Mouse (Mus musculus) forebrain, embryonic 15.5 days (tissue): ENCODE data around the gene Myo5a. TPM values are rescaled to one million over a fixed set of nuclear protein-coding genes. Genes with fewer than 3 reads are reported as not detected.
A peak's percentile ranks its signal among the peaks of the same experiment; 100 is the strongest.
"Not testable (repeated sequence)": the region's sequence is repeated elsewhere in the genome, so short reads cannot be mapped to it uniquely, and the experiment has no call there.

Experiments used
- ATAC-seq: fragments of 200-750 bp; cut with Nextera tagmentation; replicated peaks from 2 replicates; pipeline ENCODE4 v1.8.0; 2017; ENCODE audit warnings: mild to moderate bottlenecking, moderate TSS enrichment, moderate library complexity
- H3K27ac ChIP-seq: fragments of 300-500 bp; sonication (generic); replicated peaks from 2 replicates; pipeline ENCODE4 v1.5.1; 2015; ENCODE audit warnings: mild to moderate bottlenecking, inconsistent platforms
- H3K27me3 ChIP-seq: fragments of 300-500 bp; sonication (generic); 2 replicates; pipeline ENCODE4 v1.6.1; 2015; ENCODE audit warnings: inconsistent platforms
- H3K36me3 ChIP-seq: fragments of 300-500 bp; sonication (generic); 2 replicates; pipeline ENCODE4 v1.6.1; 2015; ENCODE audit warnings: mild to moderate bottlenecking, inconsistent platforms
- H3K4me1 ChIP-seq: fragments of 300-500 bp; sonication (generic); 2 replicates; pipeline ENCODE4 v1.6.1; 2015; ENCODE audit warnings: inconsistent platforms
- H3K4me2 ChIP-seq: fragments of 300-500 bp; sonication (generic); replicated peaks from 2 replicates; pipeline ENCODE4 v1.6.1; 2015; ENCODE audit warnings: mild to moderate bottlenecking, inconsistent platforms
- H3K4me3 ChIP-seq: fragments of 300-500 bp; sonication (generic); 2 replicates; pipeline ENCODE4 v1.5.1; 2015; ENCODE audit warnings: mild to moderate bottlenecking, inconsistent platforms
- H3K9ac ChIP-seq: fragments of 300-500 bp; sonication (generic); replicated peaks from 2 replicates; pipeline ENCODE4 v1.6.1; 2015; ENCODE audit warnings: mild to moderate bottlenecking, inconsistent platforms
- H3K9me3 ChIP-seq: fragments of 300-500 bp; sonication (generic); 2 replicates; pipeline ENCODE4 v1.6.1; 2016; ENCODE audit warnings: inconsistent platforms
- WGBS: fragments of 180-500 bp; shearing (Covaris S2); methylation state at CpG from one replicate; pipeline ENCODE4 v1.1.7; 2015; ENCODE audit warnings: mixed read lengths; 5-methylcytosine and 5-hydroxymethylcytosine counted together
- polyA plus RNA-seq: library from polyadenylated mRNA; unstranded; fragments of >200 nt; fragmentation: Nextera tagmentation; extraction: Ambion mirVana; gene quantifications from 2 replicates; pipeline ENCODE4 v1.2.1, GENCODE M21; 2015

The Myo5a gene
- polyA plus RNA-seq, 1 experiment from 2014 or later = 33.5 TPM

- Histone ChIP-seq H3K4me1 (peaks cover 6% of the 10 kb centered on the region), H3K27ac (no peak overlapping the region), H3K9me3 (no peaks in the 10 kb centered on the region), H3K27me3 (no peaks in the 10 kb centered on the region), H3K36me3 (no peaks in the 10 kb centered on the region), H3K4me2 (no peak overlapping the region), H3K4me3 (no peak overlapping the region), H3K9ac (no peak overlapping the region)
- WGBS = 87% methylated on average over 6 of the region's 6 CpGs
- ATAC-seq = no peak
These were observed 172.2 kb downstream of the Myo5a start for GRCm38 (mm10) chr9:75243052-75243451.

GRCm38 (mm10) chr9:75243730-75244406 is 173.1 kb downstream of the Myo5a start:
- Histone ChIP-seq H3K36me3 (no peaks in the 10 kb centered on the region), H3K4me1 (peaks cover 6% of the 10 kb centered on the region), H3K27ac (no peak overlapping the region), H3K9me3 (no peaks in the 10 kb centered on the region), H3K4me2 (no peak overlapping the region), H3K27me3 (no peaks in the 10 kb centered on the region), H3K4me3 (no peak overlapping the region), H3K9ac (no peak overlapping the region)
- peak; percentile 38; the same call in 1 of the 2 replicates for ATAC-seq
- 16% methylated on average over 5 of the region's 5 CpGs for WGBS

GRCm38 (mm10) chr9:75244527-75244926 is 173.7 kb downstream of the Myo5a start:
- Histone ChIP-seq H3K36me3 (no peaks in the 10 kb centered on the region), H3K9me3 (no peaks in the 10 kb centered on the region), H3K4me2 (no peak overlapping the region), H3K27me3 (no peaks in the 10 kb centered on the region), H3K9ac (no peak overlapping the region), H3K4me3 (no peak overlapping the region), H3K27ac (no peak overlapping the region), H3K4me1 (peaks cover 6% of the 10 kb centered on the region)
- WGBS = 89% methylated on average over 4 of the region's 4 CpGs
- no peak for ATAC-seq

GRCm38 (mm10) chr9:75246080-75246930 is 175.5 kb downstream of the Myo5a start:
- H3K4me2 ChIP-seq = no peak overlapping the region
- 91% methylated on average over 13 of the region's 13 CpGs for WGBS
- no peaks in the 10 kb centered on the region for H3K9me3 ChIP-seq
- H3K27ac ChIP-seq = no peak overlapping the region
- no peak overlapping the region for H3K4me3 ChIP-seq
- no peaks in the 10 kb centered on the region for H3K36me3 ChIP-seq
- H3K27me3 ChIP-seq = no peaks in the 10 kb centered on the region
- no peak for ATAC-seq
- peaks cover 6% of the 10 kb centered on the region for H3K4me1 ChIP-seq
- no peak overlapping the region for H3K9ac ChIP-seq

GRCm38 (mm10) chr9:75247870-75248269 is 177.1 kb downstream of the Myo5a start:
- Histone ChIP-seq H3K36me3 (no peaks in the 10 kb centered on the region), H3K9me3 (no peaks in the 10 kb centered on the region), H3K4me2 (no peak overlapping the region), H3K9ac (no peak overlapping the region), H3K4me1 (peaks cover 6% of the 10 kb centered on the region), H3K4me3 (no peak overlapping the region), H3K27me3 (no peaks in the 10 kb centered on the region), H3K27ac (no peak overlapping the region)
- WGBS = 93% methylated on average over 6 of the region's 6 CpGs
- ATAC-seq = no peak

- no peak overlapping the region for H3K9ac ChIP-seq
- H3K4me3 ChIP-seq = no peak overlapping the region
- H3K27ac ChIP-seq = no peak overlapping the region
- H3K4me2 ChIP-seq = no peak overlapping the region
- H3K36me3 ChIP-seq = no peaks in the 10 kb centered on the region
- peaks cover 6% of the 10 kb centered on the region for H3K4me1 ChIP-seq
- ATAC-seq = no peak
- H3K9me3 ChIP-seq = no peaks in the 10 kb centered on the region
- WGBS = 95% methylated on average over 1 of the region's 1 CpGs
- H3K27me3 ChIP-seq = no peaks in the 10 kb centered on the region
These were observed 177.5 kb downstream of the Myo5a start for GRCm38 (mm10) chr9:75248359-75248758.

GRCm38 (mm10) chr9:75248874-75249273 is 178.1 kb downstream of the Myo5a start:
- Histone ChIP-seq H3K36me3 (no peaks in the 10 kb centered on the region), H3K9me3 (no peaks in the 10 kb centered on the region), H3K4me2 (no peak overlapping the region), H3K27ac (no peak overlapping the region), H3K4me3 (no peak overlapping the region), H3K4me1 (peaks cover 4% of the 10 kb centered on the region), H3K27me3 (no peaks in the 10 kb centered on the region), H3K9ac (no peak overlapping the region)
- ATAC-seq = no peak

- H3K4me3 ChIP-seq, H3K27me3 ChIP-seq, H3K36me3 ChIP-seq, H3K9ac ChIP-seq, H3K9me3 ChIP-seq, ATAC-seq, H3K27ac ChIP-seq, H3K4me2 ChIP-seq: not testable (repeated sequence)
- H3K4me1 ChIP-seq = peaks cover 14% of the 10 kb centered on the region; the same call in 1 of the 2 replicates
- 83% methylated on average over 6 of the region's 6 CpGs for WGBS
These were observed 182.3 kb downstream of the Myo5a start for GRCm38 (mm10) chr9:75253158-75253557.

GRCm38 (mm10) chr9:75253766-75254165 is 183.0 kb downstream of the Myo5a start:
- Histone ChIP-seq H3K4me2 (no peak overlapping the region), H3K27me3 (no peaks in the 10 kb centered on the region), H3K4me1 (peaks cover 14% of the 10 kb centered on the region; the same call in 1 of the 2 replicates), H3K9me3 (no peaks in the 10 kb centered on the region), H3K36me3 (no peaks in the 10 kb centered on the region), H3K27ac (peak overlapping the region; percentile 74), H3K4me3 (no peak overlapping the region), H3K9ac (no peak overlapping the region)
- 48% methylated on average over 3 of the region's 3 CpGs for WGBS
- no peak for ATAC-seq

GRCm38 (mm10) chr9:75254196-75254955 is 183.6 kb downstream of the Myo5a start:
- no peaks in the 10 kb centered on the region for H3K27me3 ChIP-seq
- H3K9me3 ChIP-seq = no peaks in the 10 kb centered on the region
- no peak overlapping the region for H3K4me2 ChIP-seq
- ATAC-seq = peak; percentile 91
- no peak overlapping the region for H3K9ac ChIP-seq
- H3K27ac ChIP-seq = peak overlapping the region; percentile 74
- WGBS = 54% methylated on average over 13 of the region's 13 CpGs
- H3K4me1 ChIP-seq = peaks cover 14% of the 10 kb centered on the region; the same call in 1 of the 2 replicates
- H3K4me3 ChIP-seq = no peak overlapping the region
- no peaks in the 10 kb centered on the region for H3K36me3 ChIP-seq

GRCm38 (mm10) chr9:75255820-75256545 is 185.2 kb downstream of the Myo5a start:
- Histone ChIP-seq H3K36me3 (no peaks in the 10 kb centered on the region), H3K4me2 (no peak overlapping the region), H3K4me1 (peaks cover 14% of the 10 kb centered on the region; the same call in 1 of the 2 replicates), H3K27me3 (no peaks in the 10 kb centered on the region), H3K9me3 (no peaks in the 10 kb centered on the region), H3K4me3 (no peak overlapping the region), H3K27ac (no peak overlapping the region), H3K9ac (no peak overlapping the region)
- WGBS = 92% methylated on average over 14 of the region's 14 CpGs
- ATAC-seq = no peak
